Mouse (Mus musculus): ENCODE data around the gene Kcna7. TPM values are rescaled to one million over a fixed set of nuclear protein-coding genes. Genes with fewer than 3 reads are reported as not detected.
"Not testable (repeated sequence)": the region's sequence is repeated elsewhere in the genome, so short reads cannot be mapped to it uniquely, and the experiment has no call there.

Gene Kcna7
- polyA plus RNA-seq, 1 experiment = not detected

- DNase-seq (ENCODE audit: low read depth) = peak; percentile 100
- TF ChIP-seq CTCF (IDR thresholded peaks at IDR 0.05; ENCODE audit: borderline replicate concordance, extremely low read depth, insufficient read depth, insufficient read length) (no peak), POLR2A (IDR thresholded peaks at IDR 0.05; ENCODE audit: borderline replicate concordance, extremely low read depth, insufficient read depth, insufficient read length, poor library complexity, severe bottlenecking) (peak; percentile 92)
These were observed 9.7 kb upstream of the Kcna7 start, which contains the start of gene Snrnp70 for GRCm38 (mm10) chr7:45395578-45396336. Gene Snrnp70 (minus strand): TSS chr7:45395742.

GRCm38 (mm10) chr7:45396337-45396775, 9.1 kb upstream of the Kcna7 start:
- DNase-seq (ENCODE audit: low read depth) = not testable (repeated sequence)

- no peak for DNase-seq (ENCODE audit: low read depth)
- TF ChIP-seq POLR2A (IDR thresholded peaks at IDR 0.05; ENCODE audit: borderline replicate concordance, extremely low read depth, insufficient read depth, insufficient read length, poor library complexity, severe bottlenecking) = no peak
- TF ChIP-seq CTCF (IDR thresholded peaks at IDR 0.05; ENCODE audit: borderline replicate concordance, extremely low read depth, insufficient read depth, insufficient read length) = no peak
These were observed 8.7 kb upstream of the Kcna7 start for GRCm38 (mm10) chr7:45396787-45397186.

GRCm38 (mm10) chr7:45401521-45402085, 3.9 kb upstream of the Kcna7 start:
- no peak for TF ChIP-seq POLR2A (IDR thresholded peaks at IDR 0.05; ENCODE audit: borderline replicate concordance, extremely low read depth, insufficient read depth, insufficient read length, poor library complexity, severe bottlenecking)
- TF ChIP-seq CTCF (IDR thresholded peaks at IDR 0.05; ENCODE audit: borderline replicate concordance, extremely low read depth, insufficient read depth, insufficient read length) = no peak
- no peak for DNase-seq (ENCODE audit: low read depth)

DNA sequence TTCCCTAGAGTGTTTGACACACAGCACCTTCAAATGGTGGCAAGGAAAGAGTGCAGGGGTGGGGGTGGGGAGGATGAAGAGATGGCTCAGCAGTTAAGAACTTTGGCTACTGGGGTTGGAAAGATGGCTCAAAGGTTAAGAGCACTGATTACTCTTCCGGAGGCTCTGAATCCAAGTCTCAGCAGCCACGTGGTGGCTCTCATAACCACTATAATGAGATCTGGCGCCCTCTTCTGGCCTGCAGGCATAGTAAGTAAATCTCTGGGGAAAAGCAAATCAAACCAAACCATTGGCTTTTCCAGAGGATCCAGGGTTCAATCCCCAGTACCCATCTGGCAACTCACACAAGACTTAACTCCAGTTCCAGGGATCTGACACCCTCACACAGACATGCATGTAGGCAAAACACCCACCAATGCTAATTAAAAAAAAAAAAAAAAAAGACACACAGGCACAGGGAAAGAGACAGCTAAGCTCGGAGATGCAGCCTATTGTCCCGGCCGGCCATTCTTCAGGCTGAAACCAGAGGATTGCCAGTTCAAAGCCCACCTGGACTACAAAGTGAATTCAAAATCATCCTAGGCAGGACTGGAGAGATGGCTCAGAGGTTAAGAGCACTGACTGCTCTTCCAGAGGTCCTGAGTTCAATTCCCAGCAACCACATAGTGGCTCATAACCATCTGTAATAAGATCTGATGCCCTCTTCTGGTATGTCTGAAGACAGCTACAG, 1.8 kb upstream of the Kcna7 start:
- peak; percentile 69 for DNase-seq (ENCODE audit: low read depth)
- TF ChIP-seq POLR2A (IDR thresholded peaks at IDR 0.05; ENCODE audit: borderline replicate concordance, extremely low read depth, insufficient read depth, insufficient read length, poor library complexity, severe bottlenecking) (no peak), CTCF (IDR thresholded peaks at IDR 0.05; ENCODE audit: borderline replicate concordance, extremely low read depth, insufficient read depth, insufficient read length) (peak; percentile 56; the same call in 1 of the 2 replicates)

DNA sequence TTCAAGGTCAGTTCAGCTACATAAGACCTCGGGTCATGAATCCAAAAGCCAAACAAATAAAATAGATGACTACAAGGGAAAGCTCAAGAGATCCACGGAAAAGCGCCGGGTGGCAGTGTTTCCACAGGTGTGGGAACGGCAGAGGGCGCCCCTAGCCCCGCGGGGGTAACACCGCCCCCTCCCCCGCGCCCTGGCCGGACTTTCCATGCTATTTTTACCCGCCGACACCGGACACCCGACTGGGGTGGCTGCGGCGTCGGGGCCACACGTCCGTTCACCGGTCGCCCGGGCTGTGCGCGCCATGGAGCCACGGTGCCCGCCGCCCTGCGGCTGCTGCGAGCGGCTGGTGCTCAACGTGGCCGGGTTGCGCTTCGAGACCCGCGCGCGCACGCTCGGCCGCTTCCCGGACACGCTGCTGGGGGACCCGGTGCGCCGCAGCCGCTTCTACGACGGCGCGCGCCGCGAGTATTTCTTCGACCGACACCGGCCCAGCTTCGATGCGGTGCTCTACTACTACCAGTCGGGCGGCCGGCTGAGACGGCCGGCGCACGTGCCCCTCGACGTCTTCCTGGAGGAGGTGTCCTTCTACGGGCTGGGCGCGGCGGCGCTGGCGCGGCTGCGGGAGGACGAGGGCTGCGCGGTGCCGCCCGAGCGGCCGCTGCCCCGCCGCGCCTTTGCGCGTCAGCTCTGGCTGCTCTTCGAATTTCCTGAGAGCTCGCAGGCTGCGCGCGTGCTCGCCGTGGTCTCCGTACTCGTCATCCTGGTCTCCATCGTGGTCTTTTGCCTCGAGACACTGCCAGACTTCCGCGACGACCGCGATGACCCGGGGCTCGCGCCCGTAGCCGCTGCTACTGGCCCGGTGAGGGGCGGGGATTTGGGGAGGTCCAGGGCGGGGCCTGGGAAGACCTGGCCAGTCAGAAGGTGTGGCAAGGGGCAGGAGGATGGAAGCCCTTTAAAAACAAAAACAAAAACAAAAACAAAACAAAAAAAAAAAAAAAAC, 1.0 kb downstream of the Kcna7 start:
- DNase-seq (ENCODE audit: low read depth) = no peak
- TF ChIP-seq CTCF (IDR thresholded peaks at IDR 0.05; ENCODE audit: borderline replicate concordance, extremely low read depth, insufficient read depth, insufficient read length) (no peak), POLR2A (IDR thresholded peaks at IDR 0.05; ENCODE audit: borderline replicate concordance, extremely low read depth, insufficient read depth, insufficient read length, poor library complexity, severe bottlenecking) (no peak)

DNA sequence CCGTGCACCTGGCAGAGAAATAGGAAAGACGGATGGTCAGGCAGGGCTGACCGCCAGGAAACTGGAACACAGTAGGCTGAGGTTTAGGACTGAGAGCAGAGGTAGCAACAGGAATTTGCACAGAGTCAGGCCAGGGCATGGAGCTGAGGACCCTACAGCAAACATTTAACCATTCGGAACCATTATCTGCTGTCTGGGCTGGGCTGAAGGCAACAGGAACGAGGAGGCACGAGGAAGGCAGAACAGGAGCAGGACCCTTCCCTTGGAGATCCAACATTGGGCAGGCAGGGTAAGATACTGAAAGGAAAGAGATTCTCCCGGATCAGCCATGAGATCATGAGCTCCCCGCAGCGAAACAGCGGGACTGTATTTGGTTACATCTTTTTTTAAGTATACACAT, 2.4 kb downstream of the Kcna7 start:
- DNase-seq (ENCODE audit: low read depth) = no peak
- TF ChIP-seq CTCF (IDR thresholded peaks at IDR 0.05; ENCODE audit: borderline replicate concordance, extremely low read depth, insufficient read depth, insufficient read length) (no peak), POLR2A (IDR thresholded peaks at IDR 0.05; ENCODE audit: borderline replicate concordance, extremely low read depth, insufficient read depth, insufficient read length, poor library complexity, severe bottlenecking) (no peak)

- no peak for TF ChIP-seq CTCF (IDR thresholded peaks at IDR 0.05; ENCODE audit: borderline replicate concordance, extremely low read depth, insufficient read depth, insufficient read length)
- TF ChIP-seq POLR2A (IDR thresholded peaks at IDR 0.05; ENCODE audit: borderline replicate concordance, extremely low read depth, insufficient read depth, insufficient read length, poor library complexity, severe bottlenecking) = no peak
- DNase-seq (ENCODE audit: low read depth) = no peak
These were observed 2.9 kb downstream of the Kcna7 start for GRCm38 (mm10) chr7:45408351-45408750.

GRCm38 (mm10) chr7:45408949-45409348, 3.5 kb downstream of the Kcna7 start:
- no peak for DNase-seq (ENCODE audit: low read depth)
- TF ChIP-seq POLR2A (IDR thresholded peaks at IDR 0.05; ENCODE audit: borderline replicate concordance, extremely low read depth, insufficient read depth, insufficient read length, poor library complexity, severe bottlenecking) (no peak), CTCF (IDR thresholded peaks at IDR 0.05; ENCODE audit: borderline replicate concordance, extremely low read depth, insufficient read depth, insufficient read length) (no peak)

DNA sequence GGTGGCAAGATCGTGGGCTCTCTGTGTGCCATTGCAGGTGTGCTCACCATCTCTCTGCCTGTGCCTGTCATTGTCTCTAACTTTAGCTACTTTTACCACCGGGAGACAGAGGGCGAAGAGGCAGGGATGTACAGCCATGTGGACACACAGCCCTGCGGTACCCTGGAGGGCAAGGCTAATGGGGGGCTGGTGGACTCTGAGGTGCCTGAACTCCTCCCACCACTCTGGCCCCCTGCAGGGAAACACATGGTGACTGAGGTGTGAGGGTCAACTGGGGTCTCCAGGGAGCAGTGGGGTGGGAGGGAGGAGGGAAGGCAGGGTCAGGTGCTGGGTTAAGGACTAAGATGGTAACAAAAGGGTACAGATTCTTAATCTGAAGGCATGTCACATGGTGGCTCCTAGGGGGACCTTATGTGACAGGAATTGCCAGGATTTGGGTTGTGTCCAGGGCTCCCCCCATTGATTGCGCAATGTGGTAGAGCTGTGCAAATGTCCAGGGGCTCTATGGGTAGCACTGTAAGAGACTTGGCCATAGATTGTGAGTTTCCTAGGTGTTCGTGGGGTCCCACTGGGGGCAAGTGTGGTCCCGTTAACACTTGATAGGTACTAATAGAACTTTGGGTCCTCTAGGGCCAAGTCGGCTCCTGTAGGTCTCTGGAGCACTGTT, 4.2 kb downstream of the Kcna7 start:
- DNase-seq (ENCODE audit: low read depth) = no peak
- no peak for TF ChIP-seq POLR2A (IDR thresholded peaks at IDR 0.05; ENCODE audit: borderline replicate concordance, extremely low read depth, insufficient read depth, insufficient read length, poor library complexity, severe bottlenecking)
- no peak for TF ChIP-seq CTCF (IDR thresholded peaks at IDR 0.05; ENCODE audit: borderline replicate concordance, extremely low read depth, insufficient read depth, insufficient read length)
